Mouse (Mus musculus) gastrocnemius, postnatal 36 days (tissue): ENCODE measurements around the gene Gm47969. TPM values are rescaled to one million over a fixed set of nuclear protein-coding genes. Genes with fewer than 3 reads are reported as not detected.

Source experiments
- DNase-seq, 2 experiments: peaks; one replicate each; pipeline ENCODE4 v3.0.0; 2022
- intact Hi-C: fragments of 180-260 bp; cut with DNase I; formaldehyde crosslinking; loops from one replicate; pipeline ENCODE4 v1.15.1; 2025
- total RNA-seq, 2 experiments: library from RNA; stranded (reverse); gene quantifications; 2 replicates each; pipeline ENCODE4 v1.2.3; 2021

The Gm47969 gene
- total RNA-seq, 2 experiments from 2014 or later: not detected

- intact Hi-C loops: loop anchor here (10.0 kb wide), 1 partner anchor 291 kb away; no protein-coding TSS in a partner anchor
Measured at GRCm38 (mm10) chr1:83075526-83076189, 30.9 kb downstream of the Gm47969 start.

GRCm38 (mm10) chr1:83076190-83076917 is 31.6 kb downstream of the Gm47969 start:
- intact Hi-C loops: loop anchor here (10.0 kb wide), 1 partner anchor 292 kb away; no protein-coding TSS in a partner anchor
- DNase-seq: no peak

More at GRCm38 (mm10) chr1:83075526-83076189, 30.9 kb downstream of the Gm47969 start:
- no peak for DNase-seq

GRCm38 (mm10) chr1:83077016-83077415 is 32.3 kb downstream of the Gm47969 start:
- intact Hi-C loops: loop anchor here (10.0 kb wide), 1 partner anchor 292 kb away; no protein-coding TSS in a partner anchor
- no peak for DNase-seq

GRCm38 (mm10) chr1:83084790-83085189 is 40.1 kb downstream of the Gm47969 start:
- no peak for DNase-seq
- intact Hi-C loops: no loop called here

GRCm38 (mm10) chr1:83091268-83091667 is 46.5 kb downstream of the Gm47969 start:
- intact Hi-C loops: no loop called here
- no peak for DNase-seq

Other genes starting within 250 kb of the Gm47969 start
- gene Agfg1, start 205.4 kb upstream of the Gm47969 start, total RNA-seq: 10 to 100 TPM; 21.2 to 23.5 TPM
- gene A030005L19Rik, start 131.6 kb upstream of the Gm47969 start, total RNA-seq: not detected
- gene A030014E15Rik, start 120.0 kb upstream of the Gm47969 start, total RNA-seq: not detected
- not detected for gene Gm6217, start 113.5 kb upstream of the Gm47969 start, total RNA-seq
- gene A030003K21Rik, start 101.5 kb upstream of the Gm47969 start, total RNA-seq: not detected
- gene Gm7544, start 88.9 kb upstream of the Gm47969 start, total RNA-seq: not detected
- gene Gm47955, start 84.6 kb upstream of the Gm47969 start, total RNA-seq: not detected
- not detected for gene Gm47959, start 44.4 kb upstream of the Gm47969 start, total RNA-seq
- gene Slc19a3, start 6.5 kb upstream of the Gm47969 start, total RNA-seq: not detected
- not detected for gene Krtap28-10, start 2.5 kb upstream of the Gm47969 start, total RNA-seq
- gene A030005K14Rik, start 14.4 kb downstream of the Gm47969 start, total RNA-seq: not detected
- gene Krtap28-13, start 16.0 kb downstream of the Gm47969 start, total RNA-seq: not detected
- not detected for gene Ccl20, start 71.8 kb downstream of the Gm47969 start, total RNA-seq
- gene Daw1, start 114.8 kb downstream of the Gm47969 start, total RNA-seq: not detected